Mouse (Mus musculus): ENCODE data around the gene Brd4. TPM values are rescaled to one million over a fixed set of nuclear protein-coding genes. Genes with fewer than 3 reads are reported as not detected.
"Not testable (repeated sequence)": the region's sequence is repeated elsewhere in the genome, so short reads cannot be mapped to it uniquely, and the experiment has no call there.

Gene Brd4
- polyA plus RNA-seq, 1 experiment from 2014 or later: 84.5 TPM

DNA sequence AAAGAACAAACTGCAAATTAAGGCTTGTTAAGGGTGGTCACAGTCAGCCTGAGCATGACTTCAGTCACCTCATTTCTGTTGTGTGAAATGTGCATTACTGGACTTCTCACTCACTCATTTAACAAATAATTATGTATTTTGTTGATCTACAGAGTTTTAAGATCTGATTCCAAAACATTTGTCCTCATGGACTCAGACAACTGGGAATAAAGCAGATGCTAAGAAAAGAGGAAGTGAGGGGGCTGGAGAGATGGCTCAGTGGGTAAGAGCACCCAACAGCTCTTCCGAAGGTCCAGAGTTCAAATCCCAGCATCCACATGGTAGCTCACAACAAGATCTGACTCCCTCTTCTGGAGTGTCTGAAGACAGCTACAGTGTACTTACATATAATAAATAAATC is 36.9 kb downstream of the Brd4 start:
- Histone ChIP-seq H3K9ac (replicated peaks; ENCODE audit: low read length) (no peak overlapping the region), H3K4me3 (ENCODE audit: low read length) (no peak overlapping the region), H3K27ac (ENCODE audit: low read length) (no peak overlapping the region), H3K4me2 (replicated peaks; ENCODE audit: low read depth, low read length) (no peak overlapping the region), H3K36me3 (ENCODE audit: insufficient read depth, low read length) (no peaks in the 10 kb centered on the region), H3K4me1 (ENCODE audit: insufficient read depth, low read length) (no peaks in the 10 kb centered on the region), H3K9me3 (ENCODE audit: low read length) (no peaks in the 10 kb centered on the region), H3K27me3 (ENCODE audit: insufficient read depth, low read length) (no peaks in the 10 kb centered on the region)
- WGBS: 100% methylated on average over 1 of the region's 1 CpGs
- ATAC-seq (ENCODE audit: low FRiP score, low TSS enrichment): no peak

DNA sequence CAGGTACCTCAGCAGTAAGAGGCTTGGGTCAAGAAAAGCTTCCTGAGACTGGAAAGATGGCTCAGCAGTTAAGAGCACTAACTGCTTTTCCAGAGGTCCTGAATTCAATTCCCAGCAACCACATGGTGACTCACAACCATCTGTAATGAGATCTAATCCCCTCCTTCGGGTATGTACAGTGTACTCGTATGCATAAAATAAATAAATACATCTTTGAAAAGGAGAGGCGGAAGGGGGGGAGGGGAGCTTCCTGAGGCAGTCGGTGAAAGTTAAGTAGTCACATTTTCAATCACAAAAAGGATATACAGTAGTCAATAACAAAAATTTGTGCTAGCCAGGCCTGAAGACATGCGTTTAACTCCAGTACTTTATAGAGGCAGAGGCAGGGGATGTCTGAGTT is 38.4 kb downstream of the Brd4 start:
- no peaks in the 10 kb centered on the region for H3K27me3 ChIP-seq (ENCODE audit: insufficient read depth, low read length)
- H3K4me1 ChIP-seq (ENCODE audit: insufficient read depth, low read length): no peaks in the 10 kb centered on the region
- H3K27ac ChIP-seq (ENCODE audit: low read length): no peak overlapping the region
- no peak for ATAC-seq (ENCODE audit: low FRiP score, low TSS enrichment)
- H3K9me3 ChIP-seq (ENCODE audit: low read length): no peaks in the 10 kb centered on the region
- no peak overlapping the region for H3K4me3 ChIP-seq (ENCODE audit: low read length)
- peaks cover 5% of the 10 kb centered on the region; the same call in 1 of the 2 replicates for H3K36me3 ChIP-seq (ENCODE audit: insufficient read depth, low read length)
- WGBS: 66% methylated on average over 5 of the region's 5 CpGs
- no peak overlapping the region for H3K9ac ChIP-seq (replicated peaks; ENCODE audit: low read length)
- no peak overlapping the region for H3K4me2 ChIP-seq (replicated peaks; ENCODE audit: low read depth, low read length)

DNA sequence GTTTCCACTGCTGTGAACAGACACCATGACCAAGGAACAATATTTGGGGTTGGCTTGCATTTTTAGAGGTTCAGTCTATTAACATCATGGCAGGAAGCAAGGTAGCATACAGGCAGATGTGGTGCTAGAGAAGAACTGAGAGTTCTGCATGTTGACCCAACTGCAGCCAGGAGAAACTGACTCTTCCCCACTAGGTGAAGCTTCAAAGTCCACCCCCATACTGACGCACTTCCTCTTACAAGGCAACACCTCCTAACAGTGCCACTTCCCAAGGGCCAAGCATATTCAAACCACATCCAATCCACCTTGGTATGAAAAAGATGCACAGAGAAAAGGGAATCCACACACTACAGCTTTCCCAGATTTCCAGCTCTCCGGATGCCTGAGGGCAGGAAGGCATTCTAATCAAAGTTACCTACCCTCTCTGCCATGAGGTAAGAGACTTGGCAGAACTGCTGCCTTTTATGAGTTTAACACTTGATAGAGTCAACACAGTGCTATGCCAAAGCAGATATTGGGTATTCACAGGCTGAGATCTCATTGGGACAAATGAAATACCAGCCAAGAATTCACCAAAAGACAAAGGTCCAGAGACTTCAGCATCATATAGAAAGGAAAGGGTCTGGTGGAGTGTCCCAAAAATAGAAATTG is 43.5 kb downstream of the Brd4 start:
- no peak overlapping the region for H3K9ac ChIP-seq (replicated peaks; ENCODE audit: low read length)
- WGBS: 81% methylated on average over 2 of the region's 2 CpGs
- H3K4me3 ChIP-seq (ENCODE audit: low read length): no peak overlapping the region
- no peak overlapping the region for H3K27ac ChIP-seq (ENCODE audit: low read length)
- H3K36me3 ChIP-seq (ENCODE audit: insufficient read depth, low read length): peaks cover 10% of the 10 kb centered on the region; the same call in 1 of the 2 replicates
- H3K27me3 ChIP-seq (ENCODE audit: insufficient read depth, low read length): no peaks in the 10 kb centered on the region
- no peaks in the 10 kb centered on the region for H3K4me1 ChIP-seq (ENCODE audit: insufficient read depth, low read length)
- no peak overlapping the region for H3K4me2 ChIP-seq (replicated peaks; ENCODE audit: low read depth, low read length)
- H3K9me3 ChIP-seq (ENCODE audit: low read length): no peaks in the 10 kb centered on the region
- ATAC-seq (ENCODE audit: low FRiP score, low TSS enrichment): no peak

DNA sequence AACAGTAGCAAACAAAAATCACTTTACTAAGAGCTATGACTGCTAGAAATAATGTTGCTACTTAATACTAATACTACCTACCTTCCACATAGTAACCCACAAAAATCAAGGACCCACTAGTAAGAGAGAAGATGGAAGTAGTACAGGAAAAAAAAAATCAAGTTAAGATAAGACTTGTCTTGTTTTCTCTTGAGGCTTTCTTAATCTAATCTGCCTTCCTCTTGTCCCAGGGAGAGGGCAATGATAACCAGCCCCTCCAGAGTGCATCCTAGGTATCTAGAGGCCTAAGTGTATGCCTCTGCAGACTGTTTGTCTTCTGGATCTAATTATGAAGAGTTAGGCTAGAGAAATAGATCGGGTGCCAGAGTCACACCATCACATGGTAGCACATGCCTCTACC is 45.9 kb downstream of the Brd4 start:
- H3K27ac ChIP-seq (ENCODE audit: low read length): no peak overlapping the region
- whole genome bisulfite sequencing: 86% methylated on average over 1 of the region's 1 CpGs

DNA sequence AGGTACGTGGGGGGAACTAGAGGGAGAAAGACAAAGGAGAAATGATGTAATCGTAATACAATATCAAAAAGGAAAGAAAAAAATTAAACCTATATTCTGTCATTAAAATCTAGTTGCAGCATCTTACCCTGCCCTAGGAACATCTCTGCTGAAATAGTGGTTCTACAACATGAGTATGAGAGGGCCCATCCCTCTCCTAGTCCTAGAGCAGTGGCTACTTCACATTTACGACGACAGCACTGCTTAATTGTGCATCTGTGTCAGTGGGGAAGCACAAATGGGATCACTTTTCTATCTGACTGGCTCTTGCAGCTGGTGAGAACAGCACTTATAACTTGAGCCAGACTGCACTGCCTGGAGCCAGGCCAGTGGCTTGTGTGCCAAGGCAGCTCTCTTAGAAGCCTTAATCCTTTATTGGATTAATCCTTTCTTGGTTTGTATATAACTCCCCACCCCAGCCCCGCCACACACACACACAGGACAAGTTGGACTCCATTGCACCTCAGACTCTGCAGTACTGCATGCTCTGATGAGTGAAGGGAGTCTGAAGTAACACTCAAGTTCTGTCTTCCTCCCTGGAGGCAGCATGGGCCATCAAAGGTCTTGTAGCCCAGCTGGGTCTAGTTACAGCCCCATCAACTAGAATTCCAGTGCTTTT is 48.9 kb downstream of the Brd4 start:
- Histone ChIP-seq H3K4me1 (ENCODE audit: insufficient read depth, low read length) (no peaks in the 10 kb centered on the region), H3K27me3 (ENCODE audit: insufficient read depth, low read length) (no peaks in the 10 kb centered on the region), H3K9me3 (ENCODE audit: low read length) (no peaks in the 10 kb centered on the region), H3K36me3 (ENCODE audit: insufficient read depth, low read length) (0 out of 2 replicates have a peak, but pooled peaks cover 9% of the 10 kb centered on the region), H3K27ac (ENCODE audit: low read length) (no peak overlapping the region), H3K9ac (replicated peaks; ENCODE audit: low read length) (no peak overlapping the region), H3K4me2 (replicated peaks; ENCODE audit: low read depth, low read length) (no peak overlapping the region), H3K4me3 (ENCODE audit: low read length) (no peak overlapping the region)
- ATAC-seq (ENCODE audit: low FRiP score, low TSS enrichment): no peak
- 56% methylated on average over 5 of the region's 5 CpGs for WGBS

More for the DNA sequence above, 45.9 kb downstream of the Brd4 start:
- no peak overlapping the region for H3K9ac ChIP-seq (replicated peaks; ENCODE audit: low read length)
- no peaks in the 10 kb centered on the region for H3K4me1 ChIP-seq (ENCODE audit: insufficient read depth, low read length)
- no peak overlapping the region for H3K4me2 ChIP-seq (replicated peaks; ENCODE audit: low read depth, low read length)
- H3K4me3 ChIP-seq (ENCODE audit: low read length): no peak overlapping the region
- no peaks in the 10 kb centered on the region for H3K27me3 ChIP-seq (ENCODE audit: insufficient read depth, low read length)
- no peaks in the 10 kb centered on the region for H3K9me3 ChIP-seq (ENCODE audit: low read length)
- H3K36me3 ChIP-seq (ENCODE audit: insufficient read depth, low read length): peaks cover 10% of the 10 kb centered on the region; the same call in 1 of the 2 replicates
- ATAC-seq (ENCODE audit: low FRiP score, low TSS enrichment): no peak

DNA sequence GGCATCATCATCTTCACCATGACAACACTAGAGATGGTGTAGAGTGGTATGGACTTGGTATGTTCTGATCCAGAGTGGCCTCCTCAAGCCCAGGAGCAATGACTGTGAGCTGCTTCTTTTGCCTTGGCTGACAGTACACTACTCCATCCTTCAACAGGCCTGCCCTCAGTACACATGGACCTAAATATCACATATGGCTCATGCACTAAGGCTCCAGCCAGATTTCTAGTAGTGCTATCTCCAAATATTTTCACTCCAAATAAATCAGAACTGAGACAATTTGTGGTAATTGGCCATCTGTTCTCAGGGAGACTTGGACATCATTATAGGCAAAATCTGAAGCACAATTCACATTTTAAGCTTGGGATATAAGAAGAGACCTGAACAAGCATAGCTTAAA is 51.3 kb downstream of the Brd4 start:
- Histone ChIP-seq H3K4me2 (replicated peaks; ENCODE audit: low read depth, low read length) (no peak overlapping the region), H3K27ac (ENCODE audit: low read length) (no peak overlapping the region), H3K4me3 (ENCODE audit: low read length) (no peak overlapping the region), H3K27me3 (ENCODE audit: insufficient read depth, low read length) (no peaks in the 10 kb centered on the region), H3K36me3 (ENCODE audit: insufficient read depth, low read length) (peaks cover 20% of the 10 kb centered on the region), H3K4me1 (ENCODE audit: insufficient read depth, low read length) (no peaks in the 10 kb centered on the region), H3K9me3 (ENCODE audit: low read length) (no peaks in the 10 kb centered on the region), H3K9ac (replicated peaks; ENCODE audit: low read length) (no peak overlapping the region)
- ATAC-seq (ENCODE audit: low FRiP score, low TSS enrichment): no peak

DNA sequence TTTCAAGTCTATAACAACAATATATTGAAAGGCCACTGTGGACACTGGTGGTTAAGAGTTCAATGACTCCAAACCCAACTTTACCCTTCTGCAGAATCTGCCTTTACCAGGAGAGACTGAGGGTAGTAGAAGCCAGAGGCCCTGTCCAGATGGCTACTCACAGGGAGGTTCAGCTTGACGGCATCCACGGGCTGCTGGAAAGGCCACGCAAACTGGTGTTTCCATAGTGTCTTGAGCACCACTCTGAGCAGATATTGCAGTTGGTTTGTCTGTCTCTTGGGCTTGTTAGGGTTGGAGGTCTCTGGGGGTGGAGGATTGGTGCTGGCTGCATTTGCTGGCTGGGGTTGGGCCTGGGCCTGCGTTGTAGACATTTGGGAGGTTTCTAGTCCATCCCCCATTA is 55.3 kb downstream of the Brd4 start:
- Histone ChIP-seq H3K9ac (replicated peaks; ENCODE audit: low read length) (no peak overlapping the region), H3K4me2 (replicated peaks; ENCODE audit: low read depth, low read length) (no peak overlapping the region), H3K27me3 (ENCODE audit: insufficient read depth, low read length) (no peaks in the 10 kb centered on the region), H3K27ac (ENCODE audit: low read length) (no peak overlapping the region), H3K9me3 (ENCODE audit: low read length) (no peaks in the 10 kb centered on the region), H3K4me1 (ENCODE audit: insufficient read depth, low read length) (no peaks in the 10 kb centered on the region), H3K4me3 (ENCODE audit: low read length) (no peak overlapping the region), H3K36me3 (ENCODE audit: insufficient read depth, low read length) (peaks cover 38% of the 10 kb centered on the region)
- ATAC-seq (ENCODE audit: low FRiP score, low TSS enrichment): no peak
- WGBS: 97% methylated on average over 4 of the region's 4 CpGs

DNA sequence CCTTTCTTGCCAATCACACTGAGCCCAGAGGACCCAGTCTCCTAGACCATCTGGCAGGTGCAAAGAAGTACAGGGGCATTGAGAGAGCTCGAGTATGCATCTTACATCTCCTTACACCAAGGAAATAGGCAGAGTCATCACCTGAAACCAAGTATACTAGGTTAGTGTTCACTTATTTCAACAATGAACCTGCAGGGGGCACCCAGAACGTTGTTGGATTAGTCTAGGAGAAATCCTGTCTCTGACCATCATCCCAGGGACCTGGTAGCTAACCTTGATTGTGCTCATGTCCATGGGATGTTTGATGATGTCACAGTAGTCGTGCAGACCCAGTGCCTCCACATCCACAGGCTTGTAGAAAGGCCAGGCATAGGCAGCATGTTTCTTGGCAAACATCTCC is 63.6 kb downstream of the Brd4 start:
- no peak overlapping the region for H3K4me3 ChIP-seq (ENCODE audit: low read length)
- H3K27ac ChIP-seq (ENCODE audit: low read length): no peak overlapping the region
- no peak overlapping the region for H3K4me2 ChIP-seq (replicated peaks; ENCODE audit: low read depth, low read length)
- H3K9me3 ChIP-seq (ENCODE audit: low read length): no peaks in the 10 kb centered on the region
- H3K36me3 ChIP-seq (ENCODE audit: insufficient read depth, low read length): peaks cover 77% of the 10 kb centered on the region
- no peak for ATAC-seq (ENCODE audit: low FRiP score, low TSS enrichment)
- H3K4me1 ChIP-seq (ENCODE audit: insufficient read depth, low read length): no peaks in the 10 kb centered on the region
- H3K27me3 ChIP-seq (ENCODE audit: insufficient read depth, low read length): no peaks in the 10 kb centered on the region
- H3K9ac ChIP-seq (replicated peaks; ENCODE audit: low read length): no peak overlapping the region
- 72% methylated on average over 3 of the region's 3 CpGs for whole genome bisulfite sequencing

DNA sequence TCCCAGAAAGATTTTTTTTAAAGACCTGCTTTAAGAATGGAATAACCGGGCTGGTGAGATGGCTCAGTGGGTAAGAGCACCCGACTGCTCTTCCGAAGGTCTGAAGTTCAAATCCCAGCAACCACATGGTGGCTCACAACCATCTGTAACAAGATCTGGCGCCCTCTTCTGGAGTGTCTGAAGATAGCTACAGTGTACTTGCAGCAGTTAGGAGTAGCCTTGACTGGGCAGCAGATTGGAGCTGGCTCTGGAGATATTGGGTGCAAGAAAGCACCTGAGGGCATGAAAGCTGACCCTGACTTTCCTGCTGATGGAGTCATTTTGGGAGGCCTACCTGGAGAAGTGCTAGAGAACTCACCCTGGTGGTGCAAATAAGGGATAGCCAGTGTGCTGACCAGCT is 68.9 kb downstream of the Brd4 start:
- not testable (repeated sequence) for H3K27me3 ChIP-seq (ENCODE audit: insufficient read depth, low read length); H3K4me3 ChIP-seq (ENCODE audit: low read length); H3K9me3 ChIP-seq (ENCODE audit: low read length); ATAC-seq (ENCODE audit: low FRiP score, low TSS enrichment); H3K4me1 ChIP-seq (ENCODE audit: insufficient read depth, low read length); H3K4me2 ChIP-seq (replicated peaks; ENCODE audit: low read depth, low read length); H3K9ac ChIP-seq (replicated peaks; ENCODE audit: low read length); H3K27ac ChIP-seq (ENCODE audit: low read length)
- peaks cover 84% of the 10 kb centered on the region for H3K36me3 ChIP-seq (ENCODE audit: insufficient read depth, low read length)
- WGBS: 73% methylated on average over 4 of the region's 4 CpGs

DNA sequence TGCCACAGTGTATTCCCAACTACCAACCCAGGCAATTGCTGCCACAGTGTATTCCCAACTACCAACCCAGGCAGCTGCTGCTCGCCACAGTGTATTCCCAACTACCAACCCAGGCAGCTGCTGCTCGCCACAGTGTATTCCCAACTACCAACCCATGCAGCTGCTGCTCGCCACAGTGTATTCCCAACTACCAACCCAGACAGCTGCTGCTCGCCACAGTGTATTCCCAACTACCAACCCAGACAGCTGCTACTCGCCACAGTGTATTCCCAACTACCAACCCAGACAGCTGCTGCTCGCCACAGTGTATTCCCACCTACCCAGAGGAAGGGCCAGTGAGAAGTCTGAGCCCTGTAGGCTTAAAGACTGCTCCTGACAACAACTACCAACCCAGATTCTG is 73.0 kb downstream of the Brd4 start:
- H3K27ac ChIP-seq (ENCODE audit: low read length); H3K4me2 ChIP-seq (replicated peaks; ENCODE audit: low read depth, low read length); H3K9me3 ChIP-seq (ENCODE audit: low read length); ATAC-seq (ENCODE audit: low FRiP score, low TSS enrichment); H3K9ac ChIP-seq (replicated peaks; ENCODE audit: low read length); H3K4me3 ChIP-seq (ENCODE audit: low read length); H3K27me3 ChIP-seq (ENCODE audit: insufficient read depth, low read length): not testable (repeated sequence)
- WGBS: 97% methylated on average over 6 of the region's 6 CpGs
- Histone ChIP-seq H3K36me3 (ENCODE audit: insufficient read depth, low read length) (peaks cover 80% of the 10 kb centered on the region), H3K4me1 (ENCODE audit: insufficient read depth, low read length) (peaks cover 15% of the 10 kb centered on the region)

Data from kidney, embryonic 16.5 days (tissue).